In the genomic region with DNA sequence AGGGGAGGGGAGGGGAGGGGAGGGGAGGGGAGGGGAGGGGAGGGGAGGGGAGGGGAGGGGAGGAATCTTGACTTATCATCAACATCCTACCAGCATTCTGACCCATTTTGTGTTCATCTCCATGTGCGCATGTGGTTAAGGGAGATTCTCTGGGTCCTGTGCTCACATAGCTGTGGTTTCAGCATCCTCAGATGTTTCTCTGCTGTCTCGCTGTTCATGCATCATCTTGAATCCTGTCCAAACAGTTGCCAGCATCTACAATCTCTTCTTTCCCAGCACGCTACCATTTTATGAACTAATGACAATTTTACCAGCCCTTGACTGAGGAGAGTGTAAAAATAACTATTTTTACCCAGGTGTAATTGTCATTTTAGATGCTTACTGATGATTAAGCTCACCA, we compare ENCODE assay signal across 30 mouse cellular contexts.
"Had no signal": no experiment of that assay in that cellular context is flagged by ENCODE, and none has a peak within 500 bp of the region (broad histone marks: within the 10 kb centered on the region; RNA-seq: fewer than 3 reads in every experiment).

No protein-coding gene starts in this region.

- H3K27ac ChIP-seq: limb, embryonic 10.5 days; limb, embryonic 13.5 days; limb, embryonic 15.5 days; liver, embryonic 12.5 days; liver, embryonic 13.5 days; liver, embryonic 14.5 days; liver, embryonic 15.5 days; lung, embryonic 15.5 days; macrophage; midbrain, embryonic 10.5 days; midbrain, embryonic 12.5 days; midbrain, embryonic 13.5 days; midbrain, embryonic 15.5 days; neural tube, embryonic 12.5 days had no signal

- DNase-seq: left cerebral cortex, postnatal 4 days; liver; liver, embryonic 13.5 days; liver, postnatal 0 days; lung, adult 18-20 months; lung, adult 2 months; lung, postnatal 10 days; lung, postnatal 14 days; lung, postnatal 4 days; midbrain, embryonic 14.5 days had no signal

- H3K9ac ChIP-seq: limb, embryonic 12.5 days; limb, embryonic 13.5 days; limb, embryonic 15.5 days; liver, embryonic 12.5 days; liver, embryonic 13.5 days; liver, embryonic 14.5 days; liver, embryonic 15.5 days; liver, postnatal 0 days; lung, embryonic 14.5 days; lung, embryonic 15.5 days; midbrain, embryonic 12.5 days; midbrain, embryonic 13.5 days; midbrain, embryonic 15.5 days; neural tube, embryonic 12.5 days had no signal

- H3K36me3 ChIP-seq: limb, embryonic 10.5 days; limb, embryonic 12.5 days; limb, embryonic 13.5 days; limb, embryonic 15.5 days; liver, embryonic 12.5 days; liver, embryonic 13.5 days; liver, embryonic 15.5 days; lung, embryonic 15.5 days; midbrain, embryonic 10.5 days; midbrain, embryonic 12.5 days; midbrain, embryonic 13.5 days; midbrain, embryonic 15.5 days; neural tube, embryonic 12.5 days had no signal

- H3K4me1 ChIP-seq: limb, embryonic 10.5 days; liver, embryonic 12.5 days; liver, embryonic 13.5 days; liver, embryonic 15.5 days; midbrain, embryonic 10.5 days; midbrain, embryonic 12.5 days; midbrain, embryonic 13.5 days; midbrain, embryonic 15.5 days; neural tube, embryonic 12.5 days had no signal

- H3K27me3 ChIP-seq: limb, embryonic 12.5 days; limb, embryonic 13.5 days; limb, embryonic 15.5 days; liver, embryonic 12.5 days; liver, embryonic 13.5 days; liver, embryonic 15.5 days; lung, embryonic 15.5 days; megakaryocyte, embryonic 14.5 days; midbrain, embryonic 12.5 days; midbrain, embryonic 13.5 days; midbrain, embryonic 15.5 days; neural tube, embryonic 12.5 days had no signal

- H3K4me3 ChIP-seq: limb, embryonic 10.5 days; limb, embryonic 12.5 days; limb, embryonic 13.5 days; limb, embryonic 15.5 days; liver, embryonic 12.5 days; liver, embryonic 13.5 days; liver, embryonic 15.5 days; lung, embryonic 15.5 days; megakaryocyte, embryonic 14.5 days; midbrain, embryonic 10.5 days; midbrain, embryonic 12.5 days; midbrain, embryonic 13.5 days; midbrain, embryonic 15.5 days; neural tube, embryonic 12.5 days had no signal

- ATAC-seq: liver, embryonic 12.5 days; liver, postnatal 0 days; lung, postnatal 0 days; midbrain, embryonic 13.5 days; midbrain, embryonic 15.5 days; midbrain, embryonic 16.5 days had no signal

- H3K4me2 ChIP-seq: limb, embryonic 12.5 days; limb, embryonic 13.5 days; limb, embryonic 15.5 days; liver, embryonic 11.5 days; liver, embryonic 12.5 days; liver, embryonic 13.5 days; liver, embryonic 15.5 days; lung, embryonic 14.5 days; lung, embryonic 15.5 days; midbrain, embryonic 11.5 days; midbrain, embryonic 12.5 days; midbrain, embryonic 13.5 days; midbrain, embryonic 15.5 days; neural tube, embryonic 12.5 days had no signal

- H3K9me3 ChIP-seq: limb, embryonic 10.5 days; limb, embryonic 12.5 days; limb, embryonic 13.5 days; limb, embryonic 15.5 days; liver, embryonic 12.5 days; liver, embryonic 13.5 days; liver, embryonic 15.5 days; lung, embryonic 15.5 days; midbrain, embryonic 10.5 days; midbrain, embryonic 12.5 days; midbrain, embryonic 13.5 days; midbrain, embryonic 15.5 days; neural tube, embryonic 12.5 days had no signal
